Mouse (Mus musculus): ENCODE data around the gene Gm973.

GRCm38 (mm10) chr1:59495970-59496369 is 20.1 kb upstream of the Gm973 start:
- no peak for TF ChIP-seq POLR2A (IDR thresholded peaks at IDR 0.05; ENCODE audit: borderline replicate concordance, extremely low read depth, insufficient read depth, insufficient read length, poor library complexity, severe bottlenecking)
- TF ChIP-seq CTCF (IDR thresholded peaks at IDR 0.05; ENCODE audit: borderline replicate concordance, extremely low read depth, insufficient read depth, insufficient read length), result no peak

All from brain, embryonic 14.5 days (tissue).